18 mouse cellular contexts compared by ENCODE assay signal in the genomic region with DNA sequence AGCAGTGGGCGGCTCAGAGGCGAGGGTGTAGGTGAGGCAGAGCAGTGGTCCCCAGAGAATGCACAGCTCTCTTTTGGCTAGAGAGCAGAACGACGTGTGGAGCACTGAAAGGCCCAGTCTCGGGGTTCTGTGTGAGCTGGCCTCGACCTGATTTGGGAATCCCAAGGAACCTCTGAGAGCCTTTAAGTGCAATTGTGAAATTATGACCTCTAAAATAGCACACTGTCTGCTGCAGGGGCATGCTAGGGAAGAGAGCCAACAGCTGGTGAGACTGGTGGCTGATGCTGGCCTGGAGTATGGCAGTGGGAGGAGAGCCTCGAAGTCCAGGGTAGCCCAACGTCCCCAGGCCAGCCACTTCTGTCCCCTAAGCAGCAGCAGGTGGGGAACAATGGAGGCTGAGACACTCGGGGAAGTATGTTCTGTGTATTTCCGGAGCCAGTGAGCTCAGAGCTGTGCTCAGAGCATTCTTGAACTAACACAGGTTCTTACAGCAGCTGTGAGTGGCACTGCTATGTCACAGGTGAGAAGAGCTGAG. TPM values are rescaled to one million over a fixed set of nuclear protein-coding genes. Genes with fewer than 3 reads are reported as not detected.
DNase-seq lines count a peak whose midpoint lies in the region; ATAC-seq and TF ChIP-seq lines count a peak whose summit lies in the region.
"Had no signal": no experiment of that assay in that cellular context is flagged by ENCODE, and none has a peak within 500 bp of the region (broad histone marks: within the 10 kb centered on the region; RNA-seq: fewer than 3 reads in every experiment).

No protein-coding gene starts in this region.

- H3K79me2 ChIP-seq in CH12.LX (replicated peaks; ENCODE audit: control insufficient read depth, extremely low read depth, insufficient read depth, poor library complexity, severe bottlenecking) = no peaks in the 10 kb centered on the region

- H3K4me2 ChIP-seq in hindbrain, embryonic 11.5 days (replicated peaks; ENCODE audit: low read depth, low read length) = no peak overlapping the region
- no peak overlapping the region for H3K4me2 ChIP-seq in CH12.LX (ENCODE audit: insufficient read depth, low read depth, poor library complexity, severe bottlenecking)
- H3K4me2 ChIP-seq in limb, embryonic 15.5 days = no peak overlapping the region
- H3K4me2 ChIP-seq in kidney, embryonic 15.5 days = no peak overlapping the region
- H3K4me2 ChIP-seq: midbrain, embryonic 12.5 days had no signal

- no peak for TF ChIP-seq EP300 in CH12.LX (IDR thresholded peaks at IDR 0.05; ENCODE audit: low read length)

- in situ Hi-C loops in CH12.LX (cut with MboI; ENCODE audit: low pct_ligation_motif_present, low pct_unique_long_range_greater_than_20kb, low sequenced_read_pairs) = no loop called here

- DNase-seq in adrenal gland, postnatal 14 days = peak; percentile 22
- DNase-seq in adrenal gland, postnatal 25 days = no peak
- DNase-seq in hindbrain, embryonic 10.5 days (ENCODE audit: low spot score) = no peak
- DNase-seq in hindbrain, embryonic 11.5 days (ENCODE audit: low spot score) = no peak
- DNase-seq in CH12.LX (ENCODE audit: extremely low read depth) = peak; percentile 25
- DNase-seq in thymus, postnatal 36 days = no peak
- DNase-seq: cerebellum, adult 2 months; kidney, adult 9 months; thymus, postnatal 14 days had no signal

- ATAC-seq in hindbrain, embryonic 11.5 days (ENCODE audit: low FRiP score) = no peak
- ATAC-seq in limb, embryonic 15.5 days (ENCODE audit: insufficient number of reproducible peaks, low FRiP score, low TSS enrichment, low read depth) = no peak
- no peak for ATAC-seq in kidney, embryonic 15.5 days (replicated peaks; ENCODE audit: low FRiP score)
- ATAC-seq: forebrain, embryonic 14.5 days; hindbrain, embryonic 16.5 days; Patski had no signal

- dilution Hi-C loops in CH12.LX (cut with MboI; ENCODE audit: extremely low pct_ligation_motif_present, extremely low pct_unique_long_range_greater_than_20kb, low sequenced_read_pairs) = no loop called here

- TF ChIP-seq CTCF in CH12.LX (conservative IDR thresholded peaks at IDR 0.05 in 1 of 2, IDR thresholded peaks at IDR 0.05 in 1 of 2; ENCODE audit: low read depth in 2 of 2, low read length in 2 of 2) = no peak

- H3K4me1 ChIP-seq in hindbrain, embryonic 10.5 days (replicated peaks) = peaks cover 19% of the 10 kb centered on the region; the same call in 1 of the 2 replicates
- H3K4me1 ChIP-seq in hindbrain, embryonic 11.5 days (replicated peaks; ENCODE audit: control insufficient read depth, insufficient read depth, low read length) = no peaks in the 10 kb centered on the region
- peaks cover 10 to 19% of the 10 kb centered on the region in 2 experiments; a peak in 3 of 4 replicates for H3K4me1 ChIP-seq in CH12.LX (ENCODE audit: control insufficient read depth in 1 of 2, insufficient read depth in 2 of 2)
- peaks cover 39% of the 10 kb centered on the region for H3K4me1 ChIP-seq in limb, embryonic 15.5 days
- H3K4me1 ChIP-seq in kidney, embryonic 15.5 days = peaks cover 35% of the 10 kb centered on the region
- H3K4me1 ChIP-seq: midbrain, embryonic 12.5 days had no signal

- no peaks in the 10 kb centered on the region for H3K36me3 ChIP-seq in hindbrain, embryonic 10.5 days
- no peaks in the 10 kb centered on the region for H3K36me3 ChIP-seq in hindbrain, embryonic 11.5 days (ENCODE audit: control insufficient read depth, insufficient read depth, low read length)
- H3K36me3 ChIP-seq in CH12.LX (replicated peaks in 1 of 2; ENCODE audit: control insufficient read depth in 1 of 2, insufficient read depth in 1 of 2, low read length in 1 of 2) = no peaks in the 10 kb centered on the region
- H3K36me3 ChIP-seq in limb, embryonic 15.5 days = no peaks in the 10 kb centered on the region
- H3K36me3 ChIP-seq in kidney, embryonic 15.5 days = no peaks in the 10 kb centered on the region
- H3K36me3 ChIP-seq: midbrain, embryonic 12.5 days had no signal

- no peak overlapping the region for H3K9ac ChIP-seq in hindbrain, embryonic 11.5 days (ENCODE audit: low read depth, low read length)
- H3K9ac ChIP-seq in CH12.LX (ENCODE audit: insufficient read depth, low read depth) = no peak overlapping the region
- no peak overlapping the region for H3K9ac ChIP-seq in limb, embryonic 15.5 days
- no peak overlapping the region for H3K9ac ChIP-seq in kidney, embryonic 15.5 days
- H3K9ac ChIP-seq: midbrain, embryonic 12.5 days had no signal

- TF ChIP-seq RAD21 in CH12.LX (IDR thresholded peaks at IDR 0.05; ENCODE audit: low read depth, low read length) = no peak

- peaks cover 24% of the 10 kb centered on the region for H3K27me3 ChIP-seq in hindbrain, embryonic 10.5 days (ENCODE audit: insufficient read depth, poor library complexity, severe bottlenecking)
- peaks cover 3% of the 10 kb centered on the region; the same call in 1 of the 2 replicates for H3K27me3 ChIP-seq in hindbrain, embryonic 11.5 days (ENCODE audit: control insufficient read depth, insufficient read depth, low read length)
- H3K27me3 ChIP-seq in CH12.LX (replicated peaks) = peaks cover 85% of the 10 kb centered on the region
- peaks cover 28% of the 10 kb centered on the region for H3K27me3 ChIP-seq in limb, embryonic 15.5 days
- peaks cover 17% of the 10 kb centered on the region for H3K27me3 ChIP-seq in kidney, embryonic 15.5 days
- H3K27me3 ChIP-seq: Patski had no signal

- 75% methylated on average over 10 of the region's 10 CpGs for WGBS in hindbrain, embryonic 10.5 days
- WGBS in hindbrain, embryonic 11.5 days = 71% methylated on average over 10 of the region's 10 CpGs
- WGBS in limb, embryonic 15.5 days = 61% methylated on average over 10 of the region's 10 CpGs
- 68% methylated on average over 10 of the region's 10 CpGs for WGBS in kidney, embryonic 15.5 days

- TF ChIP-seq POLR2A in CH12.LX (IDR thresholded peaks at IDR 0.05; ENCODE audit: low read depth, low read length) = no peak

- no peak overlapping the region for H3K4me3 ChIP-seq in hindbrain, embryonic 10.5 days
- no peak overlapping the region for H3K4me3 ChIP-seq in hindbrain, embryonic 11.5 days (ENCODE audit: low read depth, low read length)
- H3K4me3 ChIP-seq in CH12.LX (replicated peaks in 1 of 3; ENCODE audit: low read depth in 2 of 3, low read length in 2 of 3, poor library complexity in 1 of 3) = no peak overlapping the region
- H3K4me3 ChIP-seq in limb, embryonic 15.5 days = no peak overlapping the region
- H3K4me3 ChIP-seq in kidney, embryonic 15.5 days (replicated peaks) = no peak overlapping the region
- H3K4me3 ChIP-seq: midbrain, embryonic 12.5 days had no signal

- H3K27ac ChIP-seq in hindbrain, embryonic 10.5 days = 0 out of 2 replicates have a peak overlapping the region, but pooled peaks have one; percentile 53
- no peak overlapping the region for H3K27ac ChIP-seq in hindbrain, embryonic 11.5 days (ENCODE audit: low read depth, low read length)
- no peak overlapping the region for H3K27ac ChIP-seq in CH12.LX (ENCODE audit: insufficient read depth, low read depth)
- H3K27ac ChIP-seq in limb, embryonic 15.5 days = peak overlapping the region; percentile 79
- H3K27ac ChIP-seq in kidney, embryonic 15.5 days = no peak overlapping the region
- H3K27ac ChIP-seq: macrophage; midbrain, embryonic 12.5 days had no signal

- H3K9me3 ChIP-seq in hindbrain, embryonic 10.5 days = no peaks in the 10 kb centered on the region
- H3K9me3 ChIP-seq in hindbrain, embryonic 11.5 days (ENCODE audit: control insufficient read depth, low read length) = no peaks in the 10 kb centered on the region
- H3K9me3 ChIP-seq in CH12.LX (replicated peaks; ENCODE audit: low read length) = peaks cover 4% of the 10 kb centered on the region
- H3K9me3 ChIP-seq in limb, embryonic 15.5 days = no peaks in the 10 kb centered on the region
- no peaks in the 10 kb centered on the region for H3K9me3 ChIP-seq in kidney, embryonic 15.5 days (replicated peaks)
- H3K9me3 ChIP-seq: midbrain, embryonic 12.5 days had no signal

RNA-seq across cellular contexts. Expression of a gene that starts 13.4 kb away (rescaled TPM):
- 39.8 and 41.0 TPM in 2 replicates for total RNA-seq in adrenal gland, postnatal 14 days (2021)
- 23.7 and 25.4 TPM in 2 replicates for total RNA-seq in adrenal gland, postnatal 25 days (2021)
- 0.01 and 0.02 TPM in 2 replicates for polyA plus RNA-seq in hindbrain, embryonic 10.5 days (2016; fragmentation: Nextera tagmentation; extraction: Ambion mirVana)
- 0.01 and 0.09 TPM in 2 replicates for polyA plus RNA-seq in hindbrain, embryonic 11.5 days (2014; fragmentation: Nextera tagmentation; extraction: Ambion mirVana)
- not detected in 2 replicates for total RNA-seq in CH12.LX (2012; rRNA removed)
- not detected in 2 replicates for total RNA-seq in CH12.LX (2014; rRNA removed)
- not detected in 2 replicates for polyA plus RNA-seq in CH12.LX (2012; ENCODE audit: insufficient read length, low read depth)
- polyA plus RNA-seq in limb, embryonic 15.5 days (2015; fragmentation: Nextera tagmentation; extraction: Ambion mirVana) = 1.9 and 4.2 TPM in 2 replicates
- 0.35 and 0.75 TPM in 2 replicates for polyA plus RNA-seq in kidney, embryonic 15.5 days (2015; fragmentation: Nextera tagmentation; extraction: Ambion mirVana)
- polyA plus RNA-seq: limb, embryonic 11.5 days; macrophage had no signal

RNA-seq across cellular contexts. Expression of a gene that starts 36.8 kb away (rescaled TPM):
- 43.5 and 52.1 TPM in 2 replicates for total RNA-seq in adrenal gland, postnatal 14 days (2021)
- total RNA-seq in adrenal gland, postnatal 25 days (2021) = 50.4 and 52.5 TPM in 2 replicates
- 111 and 118 TPM in 2 replicates for polyA plus RNA-seq in hindbrain, embryonic 10.5 days (2016; fragmentation: Nextera tagmentation; extraction: Ambion mirVana)
- polyA plus RNA-seq in hindbrain, embryonic 11.5 days (2014; fragmentation: Nextera tagmentation; extraction: Ambion mirVana) = 61.9 and 67.5 TPM in 2 replicates
- total RNA-seq in CH12.LX (2012; rRNA removed) (34.3 and 34.5 TPM in 2 replicates), CH12.LX (2014; rRNA removed) (18.9 and 20.2 TPM in 2 replicates)
- 54.3 and 59.6 TPM in 2 replicates for polyA plus RNA-seq in CH12.LX (2012; ENCODE audit: insufficient read length, low read depth)
- 85.4 and 88.3 TPM in 2 replicates for polyA plus RNA-seq in limb, embryonic 15.5 days (2015; fragmentation: Nextera tagmentation; extraction: Ambion mirVana)
- 86.2 and 98.2 TPM in 2 replicates for polyA plus RNA-seq in kidney, embryonic 15.5 days (2015; fragmentation: Nextera tagmentation; extraction: Ambion mirVana)

RNA-seq across cellular contexts. Expression of a gene that starts 39.2 kb away (rescaled TPM):
- total RNA-seq in adrenal gland, postnatal 14 days (2021) = 11.5 and 12.5 TPM in 2 replicates
- total RNA-seq in adrenal gland, postnatal 25 days (2021) = 13.4 TPM in 2 replicates
- polyA plus RNA-seq in hindbrain, embryonic 10.5 days (2016; fragmentation: Nextera tagmentation; extraction: Ambion mirVana) = 19.4 and 19.6 TPM in 2 replicates
- 16.4 and 17.2 TPM in 2 replicates for polyA plus RNA-seq in hindbrain, embryonic 11.5 days (2014; fragmentation: Nextera tagmentation; extraction: Ambion mirVana)
- 5.5 and 6.8 TPM in 2 replicates for total RNA-seq in CH12.LX (2012; rRNA removed)
- total RNA-seq in CH12.LX (2014; rRNA removed) = 6.8 and 8.2 TPM in 2 replicates
- 5.6 and 6.2 TPM in 2 replicates for polyA plus RNA-seq in CH12.LX (2012; ENCODE audit: insufficient read length, low read depth)
- polyA plus RNA-seq in limb, embryonic 15.5 days (2015; fragmentation: Nextera tagmentation; extraction: Ambion mirVana) = 15.5 and 17.1 TPM in 2 replicates
- polyA plus RNA-seq in kidney, embryonic 15.5 days (2015; fragmentation: Nextera tagmentation; extraction: Ambion mirVana) = 17.2 and 18.4 TPM in 2 replicates

RNA-seq across cellular contexts. Expression of a gene that starts 54.4 kb away (rescaled TPM):
- 8.7 and 12.4 TPM in 2 replicates for total RNA-seq in adrenal gland, postnatal 14 days (2021)
- total RNA-seq in adrenal gland, postnatal 25 days (2021) = 10.8 and 13.5 TPM in 2 replicates
- 0.58 and 1.4 TPM in 2 replicates for polyA plus RNA-seq in hindbrain, embryonic 10.5 days (2016; fragmentation: Nextera tagmentation; extraction: Ambion mirVana)
- 1.0 and 2.0 TPM in 2 replicates for polyA plus RNA-seq in hindbrain, embryonic 11.5 days (2014; fragmentation: Nextera tagmentation; extraction: Ambion mirVana)
- not detected in 2 replicates for total RNA-seq in CH12.LX (2012; rRNA removed)
- not detected in 2 replicates for total RNA-seq in CH12.LX (2014; rRNA removed)
- polyA plus RNA-seq in CH12.LX (2012; ENCODE audit: insufficient read length, low read depth) = not detected in 2 replicates
- polyA plus RNA-seq in limb, embryonic 15.5 days (2015; fragmentation: Nextera tagmentation; extraction: Ambion mirVana) = 0.46 and 0.60 TPM in 2 replicates
- polyA plus RNA-seq in kidney, embryonic 15.5 days (2015; fragmentation: Nextera tagmentation; extraction: Ambion mirVana) = 0.24 and 0.35 TPM in 2 replicates
- polyA plus RNA-seq: liver, embryonic 16.5 days had no signal

RNA-seq across cellular contexts. Expression of a gene that starts 55.4 kb away (rescaled TPM):
- total RNA-seq in adrenal gland, postnatal 14 days (2021) = 49.7 and 50.0 TPM in 2 replicates
- total RNA-seq in adrenal gland, postnatal 25 days (2021) = 56.9 and 61.1 TPM in 2 replicates
- 22.7 and 28.7 TPM in 2 replicates for polyA plus RNA-seq in hindbrain, embryonic 10.5 days (2016; fragmentation: Nextera tagmentation; extraction: Ambion mirVana)
- polyA plus RNA-seq in hindbrain, embryonic 11.5 days (2014; fragmentation: Nextera tagmentation; extraction: Ambion mirVana) = 23.6 and 26.0 TPM in 2 replicates
- total RNA-seq in CH12.LX (2012; rRNA removed) (0.76 and 1.9 TPM in 2 replicates), CH12.LX (2014; rRNA removed) (0.24 TPM in 1 of 2 replicates, not detected in the other)
- polyA plus RNA-seq in CH12.LX (2012; ENCODE audit: insufficient read length, low read depth) = 0.60 and 0.84 TPM in 2 replicates
- 26.8 and 29.9 TPM in 2 replicates for polyA plus RNA-seq in limb, embryonic 15.5 days (2015; fragmentation: Nextera tagmentation; extraction: Ambion mirVana)
- polyA plus RNA-seq in kidney, embryonic 15.5 days (2015; fragmentation: Nextera tagmentation; extraction: Ambion mirVana) = 36.5 and 39.1 TPM in 2 replicates

Comparison
In these comparisons a context has a peak if more than half of its experiments do, and no peak if none do; other contexts are left out.
1. DNase-seq: peak in adrenal gland, postnatal 14 days (single experiment) and CH12.LX (single experiment); none in adrenal gland, postnatal 25 days (single experiment), hindbrain, embryonic 10.5 days (single experiment), hindbrain, embryonic 11.5 days (single experiment) and thymus, postnatal 36 days (0 of 2).
2. H3K27ac ChIP-seq: peak in hindbrain, embryonic 10.5 days (single experiment) and limb, embryonic 15.5 days (single experiment); none in hindbrain, embryonic 11.5 days (single experiment), CH12.LX (single experiment) and kidney, embryonic 15.5 days (single experiment).